Mouse (Mus musculus) stomach, postnatal 0 days (tissue): ENCODE results near the gene Atpaf1. TPM values are rescaled to one million over a fixed set of nuclear protein-coding genes. Genes with fewer than 3 reads are reported as not detected.

ENCODE experiments used
- ATAC-seq: fragments of 200-750 bp; cut with Nextera tagmentation; 2 replicates; pipeline ENCODE4 v1.8.0; 2017; ENCODE audit not compliant: low FRiP score, low TSS enrichment
- DNase-seq: peaks from one replicate; pipeline ENCODE4 v3.0.0-alpha.2; 2016; ENCODE audit warnings: low spot score
- H3K27ac ChIP-seq: fragments of 300-500 bp; sonication (generic); replicated peaks from 2 replicates; pipeline ENCODE4 v1.5.1; 2014; ENCODE audit warnings: mild to moderate bottlenecking, control low read depth
- H3K27me3 ChIP-seq: fragments of 300-500 bp; sonication (generic); 2 replicates; pipeline ENCODE4 v1.6.1; 2014; ENCODE audit warnings: low read length; ENCODE audit not compliant: control insufficient read depth, insufficient read depth
- H3K36me3 ChIP-seq: fragments of 300-500 bp; sonication (generic); 2 replicates; pipeline ENCODE4 v1.6.1; 2014; ENCODE audit warnings: low read length, mixed read lengths; ENCODE audit not compliant: control insufficient read depth, insufficient read depth
- H3K4me1 ChIP-seq: fragments of 300-500 bp; sonication (generic); replicated peaks from 2 replicates; pipeline ENCODE4 v1.6.1; 2014; ENCODE audit warnings: antibody characterized with exemption; ENCODE audit not compliant: control insufficient read depth, insufficient read depth
- H3K4me2 ChIP-seq: fragments of 300-500 bp; sonication (generic); replicated peaks from 2 replicates; pipeline ENCODE4 v1.6.1; 2014; ENCODE audit warnings: low read depth, mild to moderate bottlenecking, control low read depth, moderate library complexity
- H3K4me3 ChIP-seq: fragments of 300-500 bp; sonication (generic); 2 replicates; pipeline ENCODE4 v1.5.1; 2014; ENCODE audit warnings: low read depth, low read length, control low read depth
- H3K9ac ChIP-seq: fragments of 300-500 bp; sonication (generic); 2 replicates; pipeline ENCODE4 v1.6.1; 2014; ENCODE audit warnings: mild to moderate bottlenecking, low read length, control low read depth, mixed read lengths
- H3K9me3 ChIP-seq: fragments of 300-500 bp; sonication (generic); 2 replicates; pipeline ENCODE4 v1.6.1; 2016; ENCODE audit warnings: low read length; ENCODE audit not compliant: control insufficient read depth
- CTCF ChIP-seq: IDR thresholded peaks from 2 replicates; pipeline ENCODE4 v1.5.1; 2016; ENCODE audit warnings: antibody characterized with exemption, low read depth, mild to moderate bottlenecking, moderate library complexity
- EP300 ChIP-seq: optimal IDR thresholded peaks from 2 replicates; pipeline ENCODE3; 2016; ENCODE audit warnings: antibody characterized with exemption
- WGBS: fragments of 180-500 bp; shearing (Covaris S2); extraction: QIAGEN DNeasy Blood & Tissue Kit; methylation state at CpG from one replicate; pipeline ENCODE4 v1.1.7; 2014; 5-methylcytosine and 5-hydroxymethylcytosine counted together
- polyA plus RNA-seq: library from polyadenylated mRNA; unstranded; fragments of >200 nt; fragmentation: Nextera tagmentation; extraction: Ambion mirVana; gene quantifications from 2 replicates; pipeline ENCODE4 v1.2.1, GENCODE M21; 2015

The Atpaf1 gene
- polyA plus RNA-seq, 1 experiment from 2014 or later: 30.6 TPM

GRCm38 (mm10) chr4:115815606-115816005 is 31.0 kb downstream of the Atpaf1 start:
- TF ChIP-seq CTCF (no peak), EP300 (no peak)
- Histone ChIP-seq H3K4me1 (no peaks in the 10 kb centered on the region), H3K36me3 (peaks cover 6% of the 10 kb centered on the region), H3K4me2 (no peak overlapping the region), H3K9ac (no peak overlapping the region), H3K4me3 (no peak overlapping the region), H3K27me3 (no peaks in the 10 kb centered on the region), H3K27ac (no peak overlapping the region), H3K9me3 (no peaks in the 10 kb centered on the region)
- DNase-seq (no peak), ATAC-seq (no peak)
- 90% methylated on average over 5 of the region's 5 CpGs for WGBS

- no peak overlapping the region for H3K4me3 ChIP-seq
- H3K4me1 ChIP-seq: no peaks in the 10 kb centered on the region
- no peak overlapping the region for H3K4me2 ChIP-seq
- DNase-seq: no peak
- no peak for TF ChIP-seq EP300
- TF ChIP-seq CTCF: no peak
- no peak overlapping the region for H3K9ac ChIP-seq
- H3K27ac ChIP-seq: no peak overlapping the region
- H3K27me3 ChIP-seq: no peaks in the 10 kb centered on the region
- ATAC-seq: no peak
- 45% methylated on average over 3 of the region's 3 CpGs for WGBS
- no peaks in the 10 kb centered on the region for H3K9me3 ChIP-seq
- H3K36me3 ChIP-seq: no peaks in the 10 kb centered on the region; the same call in none of the 2 replicates
These were observed 35.6 kb downstream of the Atpaf1 start for GRCm38 (mm10) chr4:115820199-115820598.

- WGBS: 56% methylated on average over 3 of the region's 3 CpGs
- no peaks in the 10 kb centered on the region for H3K27me3 ChIP-seq
- ATAC-seq: no peak
These were observed 36.3 kb downstream of the Atpaf1 start for GRCm38 (mm10) chr4:115820944-115821343.

GRCm38 (mm10) chr4:115821431-115821830 is 36.8 kb downstream of the Atpaf1 start:
- Histone ChIP-seq H3K27me3 (no peaks in the 10 kb centered on the region), H3K4me3 (no peak overlapping the region), H3K27ac (no peak overlapping the region), H3K4me1 (no peaks in the 10 kb centered on the region), H3K9me3 (no peaks in the 10 kb centered on the region), H3K4me2 (no peak overlapping the region), H3K9ac (no peak overlapping the region), H3K36me3 (no peaks in the 10 kb centered on the region; the same call in 1 of the 2 replicates)
- TF ChIP-seq EP300 (no peak), CTCF (no peak)
- ATAC-seq (no peak), DNase-seq (no peak)

More at GRCm38 (mm10) chr4:115820944-115821343, 36.3 kb downstream of the Atpaf1 start:
- Histone ChIP-seq H3K9me3 (no peaks in the 10 kb centered on the region), H3K27ac (no peak overlapping the region), H3K36me3 (no peaks in the 10 kb centered on the region; the same call in none of the 2 replicates), H3K4me3 (no peak overlapping the region), H3K4me2 (no peak overlapping the region), H3K4me1 (no peaks in the 10 kb centered on the region), H3K9ac (no peak overlapping the region)
- no peak for TF ChIP-seq CTCF
- TF ChIP-seq EP300: no peak
- DNase-seq: no peak

GRCm38 (mm10) chr4:115821928-115822327 is 37.3 kb downstream of the Atpaf1 start:
- WGBS: 62% methylated on average over 3 of the region's 3 CpGs
- ATAC-seq: no peak
- no peak overlapping the region for H3K27ac ChIP-seq

GRCm38 (mm10) chr4:115824178-115824577 is 39.6 kb downstream of the Atpaf1 start:
- no peak overlapping the region for H3K9ac ChIP-seq
- TF ChIP-seq EP300 (no peak), CTCF (no peak)

More at GRCm38 (mm10) chr4:115821928-115822327, 37.3 kb downstream of the Atpaf1 start:
- H3K4me2 ChIP-seq: no peak overlapping the region
- DNase-seq: no peak
- H3K36me3 ChIP-seq: no peaks in the 10 kb centered on the region
- TF ChIP-seq EP300 (no peak), CTCF (no peak)
- H3K9ac ChIP-seq: no peak overlapping the region
- H3K9me3 ChIP-seq: no peaks in the 10 kb centered on the region
- H3K27me3 ChIP-seq: no peaks in the 10 kb centered on the region
- H3K4me3 ChIP-seq: no peak overlapping the region
- H3K4me1 ChIP-seq: no peaks in the 10 kb centered on the region

More at GRCm38 (mm10) chr4:115824178-115824577, 39.6 kb downstream of the Atpaf1 start:
- no peak overlapping the region for H3K4me3 ChIP-seq
- no peak overlapping the region for H3K27ac ChIP-seq
- H3K4me1 ChIP-seq: peaks cover 4% of the 10 kb centered on the region; the same call in 1 of the 2 replicates
- H3K4me2 ChIP-seq: no peak overlapping the region
- H3K9me3 ChIP-seq: no peaks in the 10 kb centered on the region
- DNase-seq: no peak
- no peak for ATAC-seq
- H3K27me3 ChIP-seq: no peaks in the 10 kb centered on the region
- WGBS: 66% methylated on average over 2 of the region's 2 CpGs
- H3K36me3 ChIP-seq: no peaks in the 10 kb centered on the region
